Mouse (Mus musculus): ENCODE results near the gene Gm28305. TPM values are rescaled to one million over a fixed set of nuclear protein-coding genes. Genes with fewer than 3 reads are reported as not detected.

The Gm28305 gene
- total RNA-seq (2017) = not detected in 2 replicates

DNA sequence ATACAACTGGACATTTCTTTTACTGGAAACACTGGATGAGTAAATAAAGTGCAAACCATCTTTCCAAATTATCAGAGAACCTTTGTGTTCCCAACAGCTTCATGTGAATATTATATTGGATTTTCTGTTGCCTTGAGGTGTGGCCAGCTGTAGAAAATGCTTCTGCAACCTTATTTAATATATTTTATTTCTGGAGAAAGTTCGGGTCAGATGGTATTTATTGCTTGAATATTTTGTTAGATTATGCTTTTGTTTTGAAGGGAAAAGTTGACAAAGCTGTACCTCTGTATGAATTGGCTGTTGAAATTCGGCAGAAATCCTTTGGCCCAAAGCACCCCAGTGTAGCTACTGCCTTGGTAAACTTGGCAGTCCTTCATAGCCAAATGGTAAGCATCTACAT lies at the start of gene Gm28305:
Gene Gm28305, plus strand, starts transcription at position 301 of the 400 bp plus-strand sequence.
- ATAC-seq (replicated peaks in 1 of 2; ENCODE audit: insufficient read depth in 1 of 2, low FRiP score in 2 of 2, low TSS enrichment in 1 of 2, low read depth in 1 of 2, poor library complexity in 2 of 2, severe bottlenecking in 2 of 2) = no peak

DNA sequence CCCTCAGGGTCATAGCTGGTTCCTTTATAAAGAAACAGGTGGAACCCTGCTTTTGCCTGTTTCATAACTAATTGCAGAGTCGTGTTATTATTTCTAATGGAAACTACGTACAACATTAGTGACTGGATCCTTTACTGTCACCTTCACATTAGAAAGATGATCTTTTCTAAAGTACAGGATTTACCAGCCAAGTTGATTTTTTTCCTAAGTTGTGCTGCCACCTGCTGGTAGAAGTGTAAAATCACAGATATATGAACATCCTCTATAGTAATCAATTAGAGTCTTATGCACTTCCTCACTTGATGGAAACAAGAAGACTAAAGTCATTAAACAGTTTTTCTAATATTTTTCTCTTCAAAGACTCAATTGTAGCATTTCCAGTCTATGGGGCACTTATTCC lies 44.0 kb upstream of the Gm28305 start:
- ATAC-seq (replicated peaks in 1 of 2; ENCODE audit: insufficient read depth in 1 of 2, low FRiP score in 2 of 2, low TSS enrichment in 1 of 2, low read depth in 1 of 2, poor library complexity in 2 of 2, severe bottlenecking in 2 of 2) = peak; percentile 53 to 66; a peak in 2 of 4 replicates

GRCm38 (mm10) chr9:104000601-104001000 lies 39.9 kb upstream of the Gm28305 start:
- ATAC-seq (replicated peaks in 1 of 2; ENCODE audit: insufficient read depth in 1 of 2, low FRiP score in 2 of 2, low TSS enrichment in 1 of 2, low read depth in 1 of 2, poor library complexity in 2 of 2, severe bottlenecking in 2 of 2) = no peak

DNA sequence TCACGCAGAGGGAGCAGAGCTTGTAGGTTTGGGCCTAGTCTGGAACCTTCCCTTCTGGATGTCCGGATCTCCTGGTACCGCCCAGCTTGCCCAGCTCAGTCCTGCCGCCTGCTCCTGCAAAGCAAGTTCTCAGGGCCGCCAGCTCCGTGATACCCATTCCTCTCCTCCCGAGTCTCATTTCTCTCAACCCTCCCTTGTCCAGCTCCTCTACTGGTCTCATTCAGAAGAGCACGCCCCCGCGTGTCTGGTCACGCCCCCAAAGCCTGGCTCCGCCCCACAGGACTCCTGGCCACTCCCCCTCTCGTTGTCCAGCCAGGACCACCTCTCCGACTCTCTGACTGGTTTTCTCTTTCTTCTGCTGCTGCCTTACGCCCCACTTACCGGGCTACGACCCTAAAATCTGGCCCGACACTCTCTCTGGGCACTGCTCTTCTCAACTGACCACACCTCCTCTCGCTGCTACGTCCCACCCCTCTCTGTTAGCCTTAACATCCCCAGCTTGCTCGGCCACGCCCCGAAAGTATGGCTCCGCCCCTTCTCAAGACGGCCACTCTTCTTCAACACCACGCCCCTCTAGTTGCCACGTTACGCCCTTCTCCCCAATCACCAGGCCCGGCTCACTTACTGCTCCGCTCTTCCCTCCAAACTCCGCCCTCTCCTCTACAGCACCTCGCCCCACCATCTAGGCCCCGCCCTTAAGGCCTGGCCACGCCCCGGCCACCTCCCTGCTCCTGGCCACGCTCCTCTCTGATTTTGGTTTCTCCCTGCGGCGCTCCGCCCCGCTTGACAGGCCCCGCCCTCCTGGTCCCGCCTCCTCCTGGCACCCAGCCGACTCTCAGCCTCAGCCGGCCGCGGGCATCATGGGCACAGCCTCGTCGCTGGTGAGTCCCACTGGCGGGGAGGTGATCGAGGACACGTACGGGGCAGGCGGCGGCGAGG lies 38.3 kb upstream of the Gm28305 start, which contains the start of gene Nphp3:
Gene Nphp3, plus strand, starts transcription at position 624 of the 939 bp plus-strand sequence.
- peak; percentile 94 to 97 for ATAC-seq (replicated peaks in 1 of 2; ENCODE audit: insufficient read depth in 1 of 2, low FRiP score in 2 of 2, low TSS enrichment in 1 of 2, low read depth in 1 of 2, poor library complexity in 2 of 2, severe bottlenecking in 2 of 2)

DNA sequence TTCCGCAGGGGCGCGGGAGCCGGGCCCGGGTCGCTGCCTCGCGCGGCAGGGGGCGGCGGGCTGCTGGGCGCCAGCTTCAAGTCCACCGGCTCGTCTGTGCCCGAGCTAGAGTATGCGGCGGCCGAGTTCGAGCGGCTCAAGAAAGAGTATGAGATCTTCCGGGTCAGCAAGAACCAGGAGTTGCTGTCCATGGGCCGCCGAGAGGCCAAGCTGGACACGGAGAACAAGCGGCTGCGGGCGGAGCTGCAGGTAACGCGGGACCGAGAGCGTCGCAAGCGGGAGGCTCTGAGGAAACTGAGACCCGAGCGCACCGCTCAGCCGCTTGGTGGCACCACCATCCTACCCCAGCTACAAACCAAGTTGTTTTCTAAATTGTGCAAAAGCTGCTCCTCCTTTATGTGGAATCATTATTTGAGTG lies 37.5 kb upstream of the Gm28305 start:
- peak; percentile 52 to 59 for ATAC-seq (replicated peaks in 1 of 2; ENCODE audit: insufficient read depth in 1 of 2, low FRiP score in 2 of 2, low TSS enrichment in 1 of 2, low read depth in 1 of 2, poor library complexity in 2 of 2, severe bottlenecking in 2 of 2)

GRCm38 (mm10) chr9:104014526-104014925 lies 25.9 kb upstream of the Gm28305 start:
- no peak for ATAC-seq (replicated peaks in 1 of 2; ENCODE audit: insufficient read depth in 1 of 2, low FRiP score in 2 of 2, low TSS enrichment in 1 of 2, low read depth in 1 of 2, poor library complexity in 2 of 2, severe bottlenecking in 2 of 2)

DNA sequence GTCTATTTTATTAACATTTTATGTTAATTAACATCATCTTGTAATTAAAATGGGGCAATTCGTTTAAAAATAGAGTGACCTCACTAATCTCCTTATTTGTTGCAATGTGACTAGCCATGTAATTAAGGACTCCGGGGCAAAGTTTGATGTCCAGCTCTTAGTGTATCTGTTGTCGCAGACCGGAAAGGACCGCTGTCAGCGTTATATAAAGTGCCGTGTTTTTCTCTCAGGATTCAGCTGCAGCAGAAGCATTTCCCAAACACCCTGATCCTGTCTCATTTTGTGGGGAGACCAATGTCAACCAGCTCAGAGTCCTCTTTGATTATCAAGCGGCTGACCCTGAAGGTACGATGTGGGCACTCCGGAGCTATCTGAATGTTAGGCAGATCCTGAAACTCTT lies 19.4 kb upstream of the Gm28305 start:
- no peak for ATAC-seq (replicated peaks in 1 of 2; ENCODE audit: insufficient read depth in 1 of 2, low FRiP score in 2 of 2, low TSS enrichment in 1 of 2, low read depth in 1 of 2, poor library complexity in 2 of 2, severe bottlenecking in 2 of 2)

DNA sequence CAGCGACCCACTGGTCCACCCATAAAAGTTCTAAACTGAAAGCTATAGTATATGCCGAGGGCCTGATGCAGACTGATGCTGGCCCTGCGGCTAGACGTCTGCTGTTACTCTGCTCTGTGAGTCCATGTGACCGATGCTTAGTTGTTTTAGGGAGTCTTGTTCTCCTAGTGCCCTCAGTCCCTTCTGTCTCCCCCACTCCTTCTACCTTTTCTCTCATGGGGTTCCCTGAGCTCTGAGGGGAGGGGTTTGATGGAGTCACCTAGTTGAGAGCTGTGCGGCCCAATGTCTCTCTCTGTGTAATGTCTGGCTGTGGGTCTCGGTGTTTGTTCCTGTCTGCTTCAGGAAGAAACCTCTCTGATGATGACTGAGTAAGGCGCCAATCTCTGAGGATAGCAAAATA lies 13.3 kb upstream of the Gm28305 start:
- ATAC-seq (replicated peaks in 1 of 2; ENCODE audit: insufficient read depth in 1 of 2, low FRiP score in 2 of 2, low TSS enrichment in 1 of 2, low read depth in 1 of 2, poor library complexity in 2 of 2, severe bottlenecking in 2 of 2) = no peak

GRCm38 (mm10) chr9:104029861-104030260 lies 10.6 kb upstream of the Gm28305 start:
- ATAC-seq (replicated peaks in 1 of 2; ENCODE audit: insufficient read depth in 1 of 2, low FRiP score in 2 of 2, low TSS enrichment in 1 of 2, low read depth in 1 of 2, poor library complexity in 2 of 2, severe bottlenecking in 2 of 2) = no peak

DNA sequence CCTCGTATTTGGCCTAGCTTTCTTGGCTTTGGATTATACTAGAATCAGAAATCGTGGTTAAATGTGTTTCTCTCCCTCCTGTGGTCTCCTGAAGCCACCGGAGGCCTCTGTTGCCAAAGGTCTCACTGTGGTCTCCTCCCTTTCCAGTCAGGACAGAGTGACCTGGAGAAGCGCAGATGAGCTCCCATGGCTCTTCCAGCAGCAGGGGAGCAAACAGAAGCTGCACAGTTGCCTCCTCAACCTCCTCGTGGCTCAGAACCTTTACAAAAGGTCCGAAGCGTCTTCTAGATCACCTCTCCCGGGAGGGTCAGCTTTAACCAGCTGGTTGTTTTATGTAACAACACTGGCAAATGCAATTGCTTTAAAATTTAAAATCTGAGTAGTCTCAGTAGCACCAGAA lies 6.2 kb upstream of the Gm28305 start:
- no peak for ATAC-seq (replicated peaks in 1 of 2; ENCODE audit: insufficient read depth in 1 of 2, low FRiP score in 2 of 2, low TSS enrichment in 1 of 2, low read depth in 1 of 2, poor library complexity in 2 of 2, severe bottlenecking in 2 of 2)

DNA sequence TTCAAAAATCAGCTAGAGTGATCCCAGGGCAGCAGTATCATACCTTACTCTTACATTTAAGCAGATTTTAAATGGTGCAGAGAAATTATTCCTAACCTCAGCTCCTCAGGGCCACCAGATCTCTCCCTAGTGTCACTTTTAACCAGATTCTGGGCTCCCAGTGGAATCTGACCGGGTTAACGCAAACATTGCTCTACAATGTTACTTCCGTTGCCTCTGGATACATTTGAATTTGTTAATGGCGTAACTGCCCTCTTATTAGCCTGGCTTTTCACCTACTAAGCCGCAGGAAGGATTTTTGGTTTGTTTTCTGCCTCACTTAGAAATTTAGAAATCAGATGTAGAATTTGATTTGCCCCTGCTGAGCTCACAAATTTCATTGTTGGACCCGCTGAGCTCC lies 5.7 kb upstream of the Gm28305 start:
- ATAC-seq (replicated peaks in 1 of 2; ENCODE audit: insufficient read depth in 1 of 2, low FRiP score in 2 of 2, low TSS enrichment in 1 of 2, low read depth in 1 of 2, poor library complexity in 2 of 2, severe bottlenecking in 2 of 2) = no peak

DNA sequence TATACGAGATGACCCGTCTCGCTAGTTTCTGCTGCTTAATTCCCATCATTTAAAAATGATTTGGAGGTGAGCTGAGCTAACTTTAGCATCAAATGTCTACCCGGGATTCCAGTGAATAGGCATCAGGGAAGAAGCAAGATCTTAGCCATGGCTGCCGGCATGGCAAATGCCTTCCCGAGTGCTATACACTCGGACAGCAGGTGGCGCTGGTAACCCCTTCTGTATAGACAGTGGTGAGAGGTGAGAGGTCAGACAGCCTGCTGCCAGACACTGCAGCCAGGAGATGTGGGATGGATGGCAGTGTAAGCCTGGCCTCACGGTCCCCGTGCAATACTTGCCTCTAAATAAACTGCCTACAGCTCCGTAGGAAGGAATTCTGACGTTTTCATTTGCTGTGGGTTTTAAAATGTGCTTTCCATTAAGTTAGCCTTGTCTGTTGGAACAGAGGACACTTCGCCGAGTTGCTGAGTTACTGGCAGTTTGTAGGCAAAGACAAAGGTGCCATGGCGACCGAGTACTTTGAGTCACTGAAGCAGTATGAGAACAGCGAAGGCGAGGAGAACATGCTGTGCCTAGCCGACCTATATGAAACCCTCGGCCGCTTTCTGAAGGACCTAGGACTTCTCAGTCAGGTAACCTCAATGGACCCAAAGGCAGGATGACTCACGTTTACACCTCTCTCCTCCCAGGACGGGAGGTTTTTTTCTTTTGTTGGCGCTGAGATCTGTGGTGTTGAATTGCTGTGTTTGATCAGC lies 5.0 kb upstream of the Gm28305 start:
- ATAC-seq (replicated peaks in 1 of 2; ENCODE audit: insufficient read depth in 1 of 2, low FRiP score in 2 of 2, low TSS enrichment in 1 of 2, low read depth in 1 of 2, poor library complexity in 2 of 2, severe bottlenecking in 2 of 2) = peak; percentile 90 to 95

DNA sequence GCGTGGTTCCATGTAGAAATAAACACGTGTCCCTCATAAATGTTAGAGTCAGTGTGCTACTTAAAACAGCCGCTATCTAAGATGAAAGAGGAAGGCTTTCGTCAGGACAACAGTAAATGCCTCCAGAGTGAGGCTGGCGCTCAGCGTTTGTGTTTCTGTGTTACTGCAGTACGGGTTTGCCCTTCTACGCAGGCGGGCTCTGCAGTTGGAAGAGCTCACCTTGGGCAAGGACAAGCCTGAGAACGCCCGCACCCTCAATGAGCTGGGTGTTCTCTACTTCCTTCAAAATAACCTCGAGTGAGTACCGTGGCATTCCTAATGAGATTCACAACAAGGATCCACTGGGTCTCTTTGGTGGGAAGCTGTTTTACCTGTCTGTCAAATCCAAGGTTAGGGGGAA lies 2.2 kb upstream of the Gm28305 start:
- no peak for ATAC-seq (replicated peaks in 1 of 2; ENCODE audit: insufficient read depth in 1 of 2, low FRiP score in 2 of 2, low TSS enrichment in 1 of 2, low read depth in 1 of 2, poor library complexity in 2 of 2, severe bottlenecking in 2 of 2)

DNA sequence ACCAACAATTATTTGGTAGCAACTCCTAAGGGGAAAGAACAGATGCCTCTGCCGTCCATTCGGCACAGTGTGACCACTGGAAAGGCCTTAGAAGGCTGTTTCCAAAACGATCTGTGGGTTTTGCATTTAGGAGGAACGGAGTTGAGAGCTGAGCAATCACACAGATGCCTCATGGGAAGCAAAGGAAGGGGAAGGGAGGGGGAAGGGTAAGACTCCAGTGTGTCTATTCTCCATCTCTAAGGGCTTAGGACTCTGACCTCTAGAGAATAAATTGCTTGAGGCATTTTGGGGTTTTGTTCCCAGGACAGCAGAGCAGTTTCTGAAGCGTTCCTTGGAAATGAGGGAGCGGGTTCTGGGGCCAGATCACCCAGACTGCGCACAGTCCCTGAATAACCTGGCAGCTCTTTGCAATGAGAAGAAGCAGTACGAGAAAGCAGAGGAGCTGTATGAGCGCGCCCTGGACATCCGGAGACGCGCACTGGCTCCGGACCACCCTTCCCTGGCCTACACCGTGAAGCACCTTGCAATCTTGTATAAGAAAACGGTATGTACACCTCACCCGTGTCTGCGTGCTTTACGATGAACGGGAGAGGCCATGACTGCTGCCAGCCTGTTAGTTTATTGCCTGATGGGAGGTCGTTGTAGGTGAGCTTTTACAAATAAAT lies 1.3 kb upstream of the Gm28305 start:
- no peak for ATAC-seq (replicated peaks in 1 of 2; ENCODE audit: insufficient read depth in 1 of 2, low FRiP score in 2 of 2, low TSS enrichment in 1 of 2, low read depth in 1 of 2, poor library complexity in 2 of 2, severe bottlenecking in 2 of 2)

DNA sequence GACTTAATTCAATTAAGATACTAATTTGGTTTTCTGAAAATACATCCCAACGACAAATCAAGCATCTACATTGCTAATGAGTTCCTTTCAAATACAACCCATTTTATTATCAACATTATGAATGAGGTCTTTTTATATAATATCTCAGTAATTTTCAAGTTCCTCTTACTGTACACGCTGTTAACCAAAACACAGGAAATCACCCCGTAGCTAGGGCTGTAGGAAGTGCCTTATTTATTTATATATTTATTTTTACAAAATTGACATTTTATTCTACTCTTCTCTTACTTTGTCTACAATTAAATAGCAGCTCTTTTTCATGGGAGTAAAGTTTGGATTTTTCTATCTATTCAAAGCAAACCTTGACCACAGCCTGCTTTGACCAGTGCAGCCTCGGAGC lies 720 bp upstream of the Gm28305 start:
- ATAC-seq (replicated peaks in 1 of 2; ENCODE audit: insufficient read depth in 1 of 2, low FRiP score in 2 of 2, low TSS enrichment in 1 of 2, low read depth in 1 of 2, poor library complexity in 2 of 2, severe bottlenecking in 2 of 2) = peak; percentile 46 to 72; a peak in 3 of 4 replicates

DNA sequence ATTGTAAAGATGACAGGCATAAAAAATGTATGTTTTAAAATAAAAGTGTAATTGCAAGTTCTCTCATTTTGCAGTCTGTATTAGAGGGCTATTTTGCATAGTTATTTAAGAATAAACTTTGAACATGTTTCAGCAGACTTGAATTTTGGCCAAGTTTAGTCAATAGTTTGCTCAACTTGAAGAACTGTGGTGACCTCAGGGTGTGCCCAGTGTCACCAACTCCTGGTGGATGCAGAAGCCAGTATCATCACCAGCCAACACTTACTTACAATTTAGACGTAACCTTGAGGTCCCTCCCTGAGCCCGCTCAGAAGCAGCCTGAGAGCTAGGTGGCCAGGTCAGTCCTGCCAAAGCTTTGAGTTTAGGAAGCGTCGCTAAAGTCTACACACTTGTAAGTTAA lies 3.2 kb downstream of the Gm28305 start:
- no peak for ATAC-seq (replicated peaks in 1 of 2; ENCODE audit: insufficient read depth in 1 of 2, low FRiP score in 2 of 2, low TSS enrichment in 1 of 2, low read depth in 1 of 2, poor library complexity in 2 of 2, severe bottlenecking in 2 of 2)

GRCm38 (mm10) chr9:104051028-104051427 lies 10.6 kb downstream of the Gm28305 start:
- no peak for ATAC-seq (replicated peaks in 1 of 2; ENCODE audit: insufficient read depth in 1 of 2, low FRiP score in 2 of 2, low TSS enrichment in 1 of 2, low read depth in 1 of 2, poor library complexity in 2 of 2, severe bottlenecking in 2 of 2)

All from hematopoietic stem cell, adult 5-6 weeks (primary cell).